Mouse (Mus musculus) lung, postnatal 14 days (tissue): ENCODE results near the gene Gm11756.
"Not testable (repeated sequence)": the region's sequence is repeated elsewhere in the genome, so short reads cannot be mapped to it uniquely, and the experiment has no call there.

Experiments
- DNase-seq: peaks from one replicate; pipeline ENCODE4 v3.0.0; 2021

The Gm11756 gene

GRCm38 (mm10) chr4:73920660-73921059 is at the start of gene Gm11756:
Gene Gm11756 (minus strand): TSS chr4:73920760.
- DNase-seq: not testable (repeated sequence)

GRCm38 (mm10) chr4:73950375-73950896 is 29.9 kb upstream of the Gm11756 start, which contains the start of gene 2310002L09Rik:
Gene 2310002L09Rik (minus strand): TSS chr4:73950846.
- no peak for DNase-seq

GRCm38 (mm10) chr4:73905853-73906252 is 14.7 kb downstream of the Gm11756 start, which contains the start of gene Gm13871:
Gene Gm13871 (minus strand): TSS chr4:73905953.
- DNase-seq: not testable (repeated sequence)

- not testable (repeated sequence) for DNase-seq
These were observed 29.5 kb downstream of the Gm11756 start, which contains the start of gene Gm11757 for GRCm38 (mm10) chr4:73891012-73891411. Gene Gm11757 (minus strand): TSS chr4:73891112.

GRCm38 (mm10) chr4:73876166-73876565 is 44.4 kb downstream of the Gm11756 start, which contains the start of gene Gm11758:
Gene Gm11758 (minus strand): TSS chr4:73876266.
- DNase-seq: not testable (repeated sequence)
